Mouse (Mus musculus): ENCODE measurements around the gene Pygo1. TPM values are rescaled to one million over a fixed set of nuclear protein-coding genes. Genes with fewer than 3 reads are reported as not detected.

Gene Pygo1
- polyA plus RNA-seq, 1 experiment from 2014 or later = 13.0 TPM

GRCm38 (mm10) chr9:72974734-72975133 is 49.3 kb downstream of the Pygo1 start:
- Histone ChIP-seq H3K27ac (no peak overlapping the region), H3K4me2 (replicated peaks) (no peak overlapping the region), H3K9me3 (no peaks in the 10 kb centered on the region), H3K36me3 (no peaks in the 10 kb centered on the region), H3K4me1 (no peaks in the 10 kb centered on the region), H3K9ac (no peak overlapping the region), H3K27me3 (replicated peaks) (no peaks in the 10 kb centered on the region), H3K4me3 (no peak overlapping the region)
- no peak for ATAC-seq (ENCODE audit: low FRiP score, low read depth)
- WGBS = 91% methylated on average over 5 of the region's 5 CpGs

DNA sequence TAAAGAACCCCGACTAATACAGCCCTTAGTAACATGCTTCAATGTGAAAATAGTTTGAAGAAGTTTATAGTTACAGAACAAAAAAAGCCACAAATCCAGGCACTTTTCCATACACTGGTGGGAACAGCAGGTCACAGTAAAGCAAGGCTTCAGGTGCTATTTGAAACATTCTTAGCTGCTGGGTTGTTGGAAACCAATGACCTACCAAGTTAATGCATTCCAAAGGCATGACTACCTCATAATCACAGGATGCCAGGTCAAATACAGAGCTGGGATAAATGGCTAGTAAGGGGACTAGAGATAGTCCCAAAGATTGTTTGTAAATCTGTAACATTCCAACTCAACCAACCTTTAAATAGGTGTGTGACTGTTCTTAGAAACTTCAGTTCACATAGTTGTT is 49.8 kb downstream of the Pygo1 start:
- H3K9me3 ChIP-seq = no peaks in the 10 kb centered on the region
- no peak overlapping the region for H3K4me3 ChIP-seq
- no peaks in the 10 kb centered on the region for H3K36me3 ChIP-seq
- no peak overlapping the region for H3K27ac ChIP-seq
- H3K4me1 ChIP-seq = no peaks in the 10 kb centered on the region
- H3K9ac ChIP-seq = no peak overlapping the region
- H3K4me2 ChIP-seq (replicated peaks) = no peak overlapping the region
- no peak for ATAC-seq (ENCODE audit: low FRiP score, low read depth)
- no peaks in the 10 kb centered on the region for H3K27me3 ChIP-seq (replicated peaks)
- WGBS = 86% methylated on average over 1 of the region's 1 CpGs

GRCm38 (mm10) chr9:72983066-72983465 is 57.6 kb downstream of the Pygo1 start:
- Histone ChIP-seq H3K36me3 (no peaks in the 10 kb centered on the region), H3K4me1 (peaks cover 15% of the 10 kb centered on the region), H3K27ac (no peak overlapping the region), H3K9me3 (no peaks in the 10 kb centered on the region), H3K27me3 (replicated peaks) (no peaks in the 10 kb centered on the region), H3K4me2 (replicated peaks) (no peak overlapping the region), H3K9ac (no peak overlapping the region), H3K4me3 (no peak overlapping the region)
- no peak for ATAC-seq (ENCODE audit: low FRiP score, low read depth)
- WGBS = 68% methylated on average over 2 of the region's 2 CpGs

DNA sequence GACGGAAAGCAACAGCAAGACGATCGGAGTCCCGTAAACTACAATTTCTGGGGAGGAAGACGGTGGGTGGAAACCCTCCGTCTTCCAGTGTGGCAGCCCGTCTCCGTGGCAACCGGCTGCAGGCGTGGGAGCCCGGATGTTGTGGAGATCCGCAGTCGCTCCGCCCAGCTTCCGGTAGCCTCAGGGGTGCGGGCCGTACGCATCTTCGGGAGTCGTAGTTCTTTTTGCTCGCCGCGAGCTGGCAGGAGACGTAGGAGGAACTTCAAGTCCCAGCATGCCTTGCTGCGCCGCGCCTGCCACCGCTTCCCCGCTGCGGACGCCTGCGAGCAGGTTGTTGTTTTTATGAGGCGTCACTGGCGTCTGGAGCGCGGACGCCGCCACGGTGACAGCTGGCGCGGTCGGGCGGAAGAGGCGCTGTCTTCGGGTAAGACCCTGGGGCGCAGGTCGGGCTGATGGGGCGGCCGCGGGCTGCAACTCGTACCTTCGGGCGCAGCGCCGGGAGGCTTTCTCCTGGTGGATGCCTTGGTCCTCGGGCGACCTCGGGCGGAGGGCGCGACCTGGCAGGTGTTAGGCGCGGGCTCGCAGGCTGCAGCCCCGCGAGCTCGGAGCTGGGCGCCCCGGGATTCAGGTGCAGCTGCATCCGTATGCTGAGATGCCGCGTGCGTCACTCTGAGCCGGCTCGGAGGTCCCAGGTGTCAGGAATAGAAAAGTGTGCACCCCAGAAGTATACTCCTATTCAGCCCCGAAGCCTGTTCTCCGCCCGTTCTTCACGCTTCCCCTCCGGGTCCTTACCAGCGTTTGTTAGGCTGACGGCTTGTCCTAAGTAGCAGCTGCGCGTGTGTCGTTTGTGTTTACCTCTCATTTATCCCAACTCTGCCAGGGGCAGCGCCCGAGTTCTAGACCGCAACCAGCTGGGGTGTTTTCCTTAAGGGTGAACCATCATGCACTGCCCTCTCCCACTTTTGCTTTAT is 60.1 kb downstream of the Pygo1 start, which contains the start of the genes Ccpg1os and Ccpg1:
Gene Ccpg1os (minus strand): TSS at position 133 of the 971 bp plus-strand sequence.
Gene Ccpg1 (plus strand): TSS at position 180 of the 971 bp plus-strand sequence.
- Histone ChIP-seq H3K9ac (peak within 1 kb of the TSS; percentile 84), H3K4me3 (peak within 1 kb of the TSS; percentile 77), H3K27ac (peak within 1 kb of the TSS; percentile 66), H3K9me3 (no peaks in the 10 kb centered on the region), H3K27me3 (replicated peaks) (no peaks in the 10 kb centered on the region), H3K4me2 (replicated peaks) (peak within 1 kb of the TSS; percentile 87), H3K36me3 (no peaks in the 10 kb centered on the region), H3K4me1 (peaks cover 15% of the 10 kb centered on the region)
- ATAC-seq (ENCODE audit: low FRiP score, low read depth) = peak; percentile 100
- WGBS = under 1% methylated on average over 88 of the region's 88 CpGs

GRCm38 (mm10) chr9:72987703-72988102 is 62.3 kb downstream of the Pygo1 start:
- no peaks in the 10 kb centered on the region for H3K9me3 ChIP-seq
- no peak overlapping the region for H3K9ac ChIP-seq
- ATAC-seq (ENCODE audit: low FRiP score, low read depth) = no peak
- H3K36me3 ChIP-seq = no peaks in the 10 kb centered on the region
- H3K4me3 ChIP-seq = no peak overlapping the region
- no peaks in the 10 kb centered on the region for H3K27me3 ChIP-seq (replicated peaks)
- peaks cover 15% of the 10 kb centered on the region for H3K4me1 ChIP-seq
- H3K4me2 ChIP-seq (replicated peaks) = no peak overlapping the region
- no peak overlapping the region for H3K27ac ChIP-seq
- WGBS = 75% methylated on average over 3 of the region's 3 CpGs

GRCm38 (mm10) chr9:72988706-72989105 is 63.3 kb downstream of the Pygo1 start:
- Histone ChIP-seq H3K27me3 (replicated peaks) (no peaks in the 10 kb centered on the region), H3K9me3 (no peaks in the 10 kb centered on the region), H3K36me3 (no peaks in the 10 kb centered on the region), H3K4me1 (peaks cover 15% of the 10 kb centered on the region), H3K4me2 (replicated peaks) (no peak overlapping the region), H3K27ac (no peak overlapping the region), H3K4me3 (no peak overlapping the region), H3K9ac (no peak overlapping the region)
- no peak for ATAC-seq (ENCODE audit: low FRiP score, low read depth)
- WGBS = 81% methylated on average over 5 of the region's 5 CpGs

DNA sequence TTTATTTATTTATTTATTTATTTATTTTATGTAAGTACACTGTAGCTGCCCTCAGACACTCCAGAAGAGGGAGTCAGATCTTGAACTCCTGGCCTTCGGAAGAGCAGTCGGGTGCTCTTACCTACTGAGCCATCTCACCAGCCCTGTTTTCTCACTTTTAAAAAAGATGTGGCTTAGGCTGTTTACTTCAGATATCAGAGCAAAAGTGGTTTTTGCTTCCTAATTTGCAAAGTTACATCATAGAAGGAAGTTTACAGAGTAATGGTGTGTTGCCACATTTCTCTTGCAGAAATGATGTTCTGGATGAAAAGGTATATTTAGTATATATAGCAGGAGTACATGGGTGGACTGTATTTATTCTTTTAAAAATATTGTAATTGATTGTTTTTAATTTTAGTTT is 66.0 kb downstream of the Pygo1 start:
- ATAC-seq (ENCODE audit: low FRiP score, low read depth) = no peak
- H3K36me3 ChIP-seq = no peaks in the 10 kb centered on the region
- H3K4me1 ChIP-seq = peaks cover 4% of the 10 kb centered on the region; the same call in 1 of the 2 replicates
- no peak overlapping the region for H3K9ac ChIP-seq
- no peaks in the 10 kb centered on the region for H3K9me3 ChIP-seq
- H3K27me3 ChIP-seq (replicated peaks) = no peaks in the 10 kb centered on the region
- H3K4me3 ChIP-seq = no peak overlapping the region
- H3K27ac ChIP-seq = no peak overlapping the region
- WGBS = 91% methylated on average over 2 of the region's 2 CpGs
- H3K4me2 ChIP-seq (replicated peaks) = no peak overlapping the region

DNA sequence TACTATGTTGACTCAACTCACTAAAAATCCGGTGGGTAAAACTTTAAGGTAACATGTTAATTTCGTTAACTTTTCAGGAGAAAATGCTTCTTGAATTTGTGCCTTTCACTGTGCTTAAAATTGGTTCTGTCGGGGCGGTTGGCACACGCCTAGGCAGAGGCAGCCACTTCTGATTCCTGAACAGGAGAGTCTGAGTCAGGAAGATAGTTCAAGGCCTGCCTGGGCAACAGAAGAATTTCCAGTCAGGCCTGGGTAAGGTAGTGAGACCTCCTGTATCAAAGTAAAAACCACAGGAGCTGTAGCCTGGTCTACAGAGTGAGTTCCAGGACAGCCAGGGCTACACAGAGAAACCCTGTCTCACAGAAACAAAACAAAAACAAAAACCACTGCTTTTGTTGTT is 67.1 kb downstream of the Pygo1 start:
- Histone ChIP-seq H3K4me3 (no peak overlapping the region), H3K9ac (no peak overlapping the region), H3K4me1 (no peaks in the 10 kb centered on the region), H3K27me3 (replicated peaks) (no peaks in the 10 kb centered on the region), H3K36me3 (no peaks in the 10 kb centered on the region), H3K27ac (no peak overlapping the region), H3K9me3 (no peaks in the 10 kb centered on the region), H3K4me2 (replicated peaks) (no peak overlapping the region)
- 88% methylated on average over 5 of the region's 5 CpGs for WGBS
- ATAC-seq (ENCODE audit: low FRiP score, low read depth) = no peak

DNA sequence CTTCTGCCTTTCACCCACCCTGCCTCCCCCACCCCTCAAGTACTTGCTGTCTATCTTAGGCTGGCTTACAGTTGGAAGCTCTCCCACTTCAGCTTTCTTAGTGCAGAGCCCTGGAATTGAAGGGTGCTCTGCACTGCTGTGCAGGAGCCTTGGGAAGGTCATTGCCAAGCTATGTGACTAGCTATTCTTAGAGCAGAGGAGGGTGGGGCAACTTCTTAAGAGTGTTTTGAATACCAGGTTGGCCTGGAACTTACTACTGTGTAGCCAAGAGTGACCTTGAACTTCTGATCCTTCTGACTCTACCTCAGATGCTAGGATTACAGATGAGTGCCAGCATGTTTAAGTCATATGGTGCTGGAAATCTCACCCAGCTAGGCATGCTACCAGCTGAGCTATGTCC is 70.7 kb downstream of the Pygo1 start:
- Histone ChIP-seq H3K9me3 (no peaks in the 10 kb centered on the region), H3K4me2 (replicated peaks) (no peak overlapping the region), H3K27me3 (replicated peaks) (no peaks in the 10 kb centered on the region), H3K4me1 (no peaks in the 10 kb centered on the region), H3K36me3 (peaks cover 8% of the 10 kb centered on the region; the same call in 1 of the 2 replicates), H3K9ac (no peak overlapping the region), H3K4me3 (no peak overlapping the region), H3K27ac (no peak overlapping the region)
- no peak for ATAC-seq (ENCODE audit: low FRiP score, low read depth)

- Histone ChIP-seq H3K4me1 (no peaks in the 10 kb centered on the region), H3K9ac (no peak overlapping the region), H3K36me3 (peaks cover 8% of the 10 kb centered on the region; the same call in 1 of the 2 replicates), H3K4me2 (replicated peaks) (no peak overlapping the region), H3K27me3 (replicated peaks) (no peaks in the 10 kb centered on the region), H3K4me3 (no peak overlapping the region), H3K27ac (no peak overlapping the region), H3K9me3 (no peaks in the 10 kb centered on the region)
- ATAC-seq (ENCODE audit: low FRiP score, low read depth) = no peak
- 59% methylated on average over 7 of the region's 7 CpGs for WGBS
Observed at GRCm38 (mm10) chr9:72996806-72997205, 71.4 kb downstream of the Pygo1 start.

GRCm38 (mm10) chr9:73000487-73000886 is 75.0 kb downstream of the Pygo1 start:
- ATAC-seq (ENCODE audit: low FRiP score, low read depth) = no peak
- H3K9ac ChIP-seq = no peak overlapping the region
- no peak overlapping the region for H3K27ac ChIP-seq
- peaks cover 27% of the 10 kb centered on the region for H3K36me3 ChIP-seq
- no peaks in the 10 kb centered on the region for H3K4me1 ChIP-seq
- H3K4me3 ChIP-seq = no peak overlapping the region
- no peak overlapping the region for H3K4me2 ChIP-seq (replicated peaks)
- H3K9me3 ChIP-seq = no peaks in the 10 kb centered on the region
- 76% methylated on average over 2 of the region's 2 CpGs for WGBS
- H3K27me3 ChIP-seq (replicated peaks) = no peaks in the 10 kb centered on the region

- peaks cover 37% of the 10 kb centered on the region for H3K36me3 ChIP-seq
- 89% methylated on average over 13 of the region's 13 CpGs for WGBS
Observed at GRCm38 (mm10) chr9:73001314-73002011, 76.0 kb downstream of the Pygo1 start.

More at GRCm38 (mm10) chr9:73001314-73002011, 76.0 kb downstream of the Pygo1 start:
- Histone ChIP-seq H3K9ac (no peak overlapping the region), H3K4me3 (no peak overlapping the region), H3K4me1 (no peaks in the 10 kb centered on the region), H3K4me2 (replicated peaks) (no peak overlapping the region), H3K27ac (no peak overlapping the region), H3K27me3 (replicated peaks) (no peaks in the 10 kb centered on the region), H3K9me3 (no peaks in the 10 kb centered on the region)
- ATAC-seq (ENCODE audit: low FRiP score, low read depth) = no peak
